Mouse (Mus musculus) erythroblast, embryonic 14.5 days (primary cell): ENCODE measurements at regions not wholly inside any gene's neighbourhood (a gene's known extent, or its start where the extent isn't known, plus 50 kb on each side); places are given as distances from the start of the nearest gene placed in this dataset.

Source experiments
- GATA1 ChIP-seq: IDR thresholded peaks from 2 replicates; pipeline ENCODE4 v1.6.1; 2012; ENCODE audit warnings: low read length, inconsistent platforms, mixed read lengths
- TAL1 ChIP-seq: IDR thresholded peaks from 3 replicates; pipeline ENCODE4 v1.6.1; 2012; ENCODE audit warnings: low read length, inconsistent platforms, mixed read lengths

- TF ChIP-seq GATA1 (no peak), TAL1 (no peak)
Measured at GRCm38 (mm10) chr10:98800949-98801348, 113.3 kb upstream of the Atp2b1 start.
